Mouse (Mus musculus) erythroblast, embryonic 14.5 days (primary cell): Measurements from ENCODE around the gene Slc24a4.

ENCODE experiments used
- GATA1 ChIP-seq: IDR thresholded peaks from 2 replicates; pipeline ENCODE4 v1.6.1; 2012; ENCODE audit warnings: low read length, inconsistent platforms, mixed read lengths
- TAL1 ChIP-seq: IDR thresholded peaks from 3 replicates; pipeline ENCODE4 v1.6.1; 2012; ENCODE audit warnings: low read length, inconsistent platforms, mixed read lengths

GRCm38 (mm10) chr12:102263249-102263648, 134.7 kb downstream of the Slc24a4 start:
- no peak for TF ChIP-seq TAL1
- TF ChIP-seq GATA1: no peak
